Mouse (Mus musculus): ENCODE measurements around the gene Appl1. TPM values are rescaled to one million over a fixed set of nuclear protein-coding genes. Genes with fewer than 3 reads are reported as not detected.
"Not testable (repeated sequence)": the region's sequence is repeated elsewhere in the genome, so short reads cannot be mapped to it uniquely, and the experiment has no call there.

The Appl1 gene
- total RNA-seq, 2 experiments from 2014 or later = 26.9 to 28.9 TPM

DNA sequence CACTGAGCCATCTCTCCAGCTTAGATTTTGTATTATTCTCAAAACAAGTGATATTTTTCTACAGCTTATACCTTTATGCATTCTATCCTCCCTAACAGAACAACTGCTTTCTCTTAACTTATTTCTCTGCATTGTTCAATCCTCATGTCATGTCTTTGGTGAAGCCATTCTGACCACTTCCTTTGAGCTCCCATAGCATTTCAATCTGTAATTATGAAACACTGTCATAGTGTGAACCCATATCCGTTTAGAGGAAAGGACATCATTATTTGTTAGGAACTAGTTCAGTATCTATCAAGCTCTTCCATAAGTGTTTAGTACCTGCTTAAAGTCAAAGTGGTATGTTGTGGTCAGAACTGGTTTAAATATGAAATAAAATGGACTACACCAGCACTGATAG, 10.5 kb downstream of the Appl1 start:
- DNase-seq = no peak

- not testable (repeated sequence) for DNase-seq
These were observed 14.9 kb downstream of the Appl1 start for GRCm38 (mm10) chr14:26956139-26956538.

GRCm38 (mm10) chr14:26935558-26935957, 35.5 kb downstream of the Appl1 start:
- DNase-seq = no peak

DNA sequence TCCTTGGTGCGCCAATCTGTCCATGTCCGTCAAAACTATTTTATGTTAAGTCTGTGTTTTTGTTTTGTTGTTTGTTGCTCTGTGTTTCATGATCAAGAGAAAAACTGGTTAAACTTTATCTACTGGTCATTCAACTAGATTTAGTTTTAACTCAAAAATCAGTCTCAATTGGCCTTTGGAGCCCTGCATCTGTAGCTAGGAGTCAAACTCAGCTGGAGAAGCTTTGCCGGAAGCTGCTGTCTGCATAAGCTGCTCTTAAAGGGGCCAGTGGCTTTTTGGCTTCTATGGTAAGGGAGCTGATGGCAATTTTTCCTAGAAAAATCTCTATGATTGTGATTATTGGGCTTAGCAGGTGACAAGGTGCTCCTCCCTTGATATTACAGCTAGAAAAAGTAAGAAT, 36.1 kb downstream of the Appl1 start:
- no peak for DNase-seq

- no peak for DNase-seq
These were observed 47.2 kb downstream of the Appl1 start for GRCm38 (mm10) chr14:26923702-26924421.

DNA sequence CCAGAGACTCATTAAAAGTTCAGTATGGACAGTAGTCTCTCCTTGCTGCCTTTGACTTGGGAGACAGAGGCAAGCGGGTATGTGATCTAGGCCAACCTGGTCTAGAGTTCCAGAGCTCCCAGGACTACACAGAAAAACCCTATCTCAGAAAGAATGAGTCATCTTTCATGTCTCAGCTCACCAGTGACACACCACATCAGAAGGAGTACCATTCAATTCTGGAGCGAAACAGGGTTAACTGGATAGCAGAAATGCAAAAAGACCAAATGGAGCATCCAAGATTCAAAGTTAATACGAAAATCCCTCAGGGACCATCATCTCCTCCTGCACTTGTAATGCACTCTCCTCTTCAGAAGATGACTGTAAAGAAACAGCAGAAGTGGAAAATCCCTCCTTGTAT, 51.7 kb downstream of the Appl1 start:
- no peak for DNase-seq

GRCm38 (mm10) chr14:26913681-26914268, 57.3 kb downstream of the Appl1 start:
- DNase-seq = no peak

DNA sequence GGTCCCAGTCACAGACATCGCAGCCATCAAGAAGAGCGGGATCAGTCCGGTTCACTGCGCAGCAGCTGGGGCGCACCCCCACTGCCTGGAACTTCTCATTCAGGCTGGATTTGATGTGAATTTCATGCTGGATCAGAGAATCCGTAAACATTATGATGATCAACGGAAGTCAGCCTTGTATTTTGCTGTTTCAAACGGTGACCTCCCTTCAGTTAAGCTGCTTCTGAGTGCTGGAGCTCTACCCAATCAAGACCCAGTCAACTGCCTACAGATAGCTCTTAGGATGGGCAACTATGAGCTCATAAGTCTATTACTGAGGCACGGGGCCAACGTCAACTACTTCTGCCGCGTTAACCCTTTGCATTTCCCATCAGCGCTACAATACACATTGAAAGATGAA, 59.2 kb downstream of the Appl1 start:
- no peak for DNase-seq

- peak; percentile 32 for DNase-seq
These were observed 59.8 kb downstream of the Appl1 start for GRCm38 (mm10) chr14:26911201-26911600.

- DNase-seq = not testable (repeated sequence)
These were observed 60.6 kb downstream of the Appl1 start for GRCm38 (mm10) chr14:26910461-26910860.

GRCm38 (mm10) chr14:26907401-26907800, 63.6 kb downstream of the Appl1 start:
- no peak for DNase-seq

GRCm38 (mm10) chr14:26900893-26901292, 70.1 kb downstream of the Appl1 start:
- DNase-seq = no peak

- DNase-seq = no peak
These were observed 71.5 kb downstream of the Appl1 start for GRCm38 (mm10) chr14:26899490-26899889.

DNA sequence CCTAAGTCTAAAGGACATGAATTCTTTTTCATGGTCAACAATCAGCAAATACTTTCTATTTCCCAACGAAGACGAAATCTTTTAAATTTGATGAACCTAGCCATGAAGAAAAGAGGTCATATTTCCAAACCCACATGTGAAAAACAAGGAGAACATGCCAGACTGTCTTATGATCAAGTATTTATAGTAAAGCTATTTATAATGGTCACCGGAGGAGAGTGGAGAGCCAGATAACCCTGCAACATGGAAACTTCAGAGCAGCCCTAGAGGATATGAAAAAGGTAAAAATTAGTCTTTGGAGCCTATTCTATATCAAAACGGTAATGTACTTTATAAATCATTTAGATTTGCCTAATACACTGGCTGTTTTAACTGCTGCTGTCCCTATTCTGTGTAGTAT, 76.6 kb downstream of the Appl1 start, which contains the start of gene Asb14:
Asb14 (plus strand) TSS at position 166 of the 400 bp plus-strand sequence.
- DNase-seq = no peak

DNA sequence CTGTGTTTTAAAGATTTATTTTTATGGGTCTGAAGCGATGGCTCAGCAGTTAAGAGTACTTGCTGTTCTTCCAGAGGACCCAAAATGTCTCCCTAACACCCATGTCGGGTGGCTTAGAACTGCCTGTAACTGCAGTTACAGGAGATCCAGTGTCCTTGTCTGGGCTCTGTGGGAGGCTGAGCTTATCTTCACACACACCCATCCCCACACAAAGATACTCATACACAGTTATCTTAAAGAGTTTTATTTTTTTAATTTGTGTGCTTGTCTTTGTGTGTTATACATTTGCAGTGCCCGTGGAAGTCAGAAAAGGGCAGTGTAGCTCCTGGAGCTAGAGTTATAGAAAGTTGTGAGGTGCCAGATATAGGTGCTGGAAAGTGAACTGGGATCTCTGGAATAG, 80.3 kb downstream of the Appl1 start:
- DNase-seq = no peak

GRCm38 (mm10) chr14:26887244-26887643, 83.8 kb downstream of the Appl1 start:
- no peak for DNase-seq

DNA sequence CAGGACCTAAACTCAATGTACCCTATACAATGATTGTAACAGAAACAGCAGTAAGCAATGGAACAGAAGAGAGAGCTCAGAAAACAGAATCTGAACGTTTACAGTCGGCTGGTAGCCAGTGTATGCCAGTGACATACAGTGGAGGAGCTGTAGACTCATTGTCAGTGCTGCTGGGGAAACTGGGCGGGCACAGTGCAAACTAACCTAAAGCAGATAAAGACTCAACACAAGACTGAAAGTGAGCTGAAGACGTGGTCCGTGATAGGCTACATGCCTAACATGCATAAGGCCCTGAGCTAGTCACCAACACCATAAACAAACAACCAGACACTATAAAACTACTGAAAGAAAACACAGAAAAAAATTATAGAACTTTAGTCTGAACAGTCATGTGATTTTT, 89.3 kb downstream of the Appl1 start:
- no peak for DNase-seq

DNA sequence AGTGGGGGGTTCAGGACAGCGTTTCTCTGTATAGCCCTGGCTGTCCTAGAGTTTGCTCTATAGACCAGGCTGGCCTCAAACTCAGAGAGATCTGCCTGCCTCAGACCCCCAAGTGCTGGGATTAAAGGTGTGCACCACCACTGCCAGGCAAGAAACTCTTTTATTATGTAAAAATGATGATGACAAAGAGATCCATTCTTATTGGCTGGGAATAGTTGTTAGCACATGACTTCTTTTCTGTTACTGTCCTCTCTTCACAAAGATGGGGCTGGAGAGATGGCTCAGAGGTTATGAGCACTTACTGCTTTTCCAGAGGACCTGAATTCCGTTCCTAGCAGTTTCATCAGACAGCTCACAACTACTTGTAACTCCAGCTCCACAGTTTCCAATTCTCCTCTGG, 91.1 kb downstream of the Appl1 start:
- no peak for DNase-seq

DNA sequence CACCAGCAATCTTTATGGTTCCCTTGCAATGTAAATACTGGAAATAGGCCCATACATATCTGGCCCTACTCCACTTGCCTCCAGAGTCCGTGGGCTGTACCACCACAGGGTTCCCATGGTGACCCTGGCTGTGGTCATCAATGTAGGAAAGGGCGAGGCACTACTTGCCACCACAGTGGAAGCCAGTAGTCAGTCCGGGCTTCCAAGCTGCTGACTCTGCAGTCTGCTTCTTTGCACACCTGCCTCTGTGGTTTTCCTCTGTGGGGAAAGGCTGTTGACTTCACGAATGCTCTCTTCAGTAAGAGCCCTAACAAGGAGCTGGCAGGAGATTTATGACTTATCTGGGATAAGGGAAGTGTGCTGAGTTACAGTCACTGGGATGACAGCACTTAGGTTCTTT, 92.3 kb downstream of the Appl1 start:
- DNase-seq = no peak

Other genes starting within 250 kb of the Appl1 start
- gene Asb14, start 76.7 kb downstream of the Appl1 start, total RNA-seq (2021) = 10 to 100 TPM; 11.5 to 12.4 TPM
- gene Hesx1, start 23.2 kb upstream of the Appl1 start, total RNA-seq (2021) = under 1 TPM in 1 of 2 experiments, not detected in 1; 0.23 TPM
- 1 to 10 TPM; 4.9 to 5.4 TPM for gene Il17rd, start 67.7 kb upstream of the Appl1 start, total RNA-seq (2021)
- gene Arhgef3, start 143.7 kb upstream of the Appl1 start, total RNA-seq (2021) = 10 to 100 TPM; 30.5 to 31.9 TPM

Measured in heart, postnatal 4 days (tissue).